Mouse (Mus musculus): ENCODE measurements around the gene Ifitm2. TPM values are rescaled to one million over a fixed set of nuclear protein-coding genes. Genes with fewer than 3 reads are reported as not detected.
A peak's percentile ranks its signal among the peaks of the same experiment; 100 is the strongest.
"Not testable (repeated sequence)": the region's sequence is repeated elsewhere in the genome, so short reads cannot be mapped to it uniquely, and the experiment has no call there.

Gene Ifitm2
- total RNA-seq (2022), result 10 to 100 TPM; 13.8 to 19.4 (median 17.2) TPM

- DNase-seq (ENCODE audit: low spot score in 2 of 2), result peak in 1 of 2 experiments; percentile 28
These were observed at the start of gene Ifitm2, which contains the start of gene Gm45717 for GRCm38 (mm10) chr7:140955758-140956555. TSS of gene Ifitm2 (minus strand) at chr7:140955987. TSS of gene Gm45717 (minus strand) at chr7:140955937.

DNA sequence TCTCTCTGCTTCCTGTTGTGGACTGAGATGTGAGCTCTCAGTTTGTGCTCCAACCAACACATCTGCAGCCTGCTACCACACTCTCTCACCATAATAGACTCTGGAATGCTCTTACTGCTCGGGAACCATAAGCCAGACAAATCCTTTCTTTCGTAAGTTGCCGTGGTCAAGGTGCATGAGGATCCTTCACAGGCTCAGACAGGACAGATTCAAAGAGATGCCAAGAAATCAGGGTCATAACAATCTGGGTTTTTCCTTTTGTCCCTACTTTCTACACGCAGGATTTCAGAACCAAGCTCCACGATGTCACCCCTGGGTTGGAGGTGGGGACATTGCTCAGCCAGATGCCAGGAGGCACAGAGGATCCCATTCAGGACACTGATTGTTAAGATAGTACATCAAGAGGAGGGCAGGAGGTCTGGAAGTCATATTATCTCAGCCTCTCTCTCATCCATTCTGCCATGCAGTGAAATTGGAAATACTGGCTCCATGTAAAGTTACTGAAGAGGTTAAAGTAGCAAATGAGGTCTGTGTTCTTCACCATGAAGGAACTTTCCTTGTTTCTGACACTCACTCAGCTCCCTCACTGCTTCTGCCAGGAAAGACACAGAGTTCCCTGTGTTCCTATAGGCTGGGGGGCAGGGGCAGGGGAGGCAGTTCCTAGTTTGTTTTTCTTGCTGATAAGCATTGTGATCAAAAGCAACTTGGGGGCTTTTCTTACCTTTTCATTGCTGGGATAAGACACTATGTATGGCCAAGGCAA lies 47.6 kb upstream of the Ifitm2 start:
- DNase-seq (ENCODE audit: low spot score in 2 of 2), result no peak

- DNase-seq (ENCODE audit: low spot score in 2 of 2), result no peak
These were observed 45.3 kb upstream of the Ifitm2 start for GRCm38 (mm10) chr7:141000881-141001708.

- no peak for DNase-seq (ENCODE audit: low spot score in 2 of 2)
These were observed 43.3 kb upstream of the Ifitm2 start for GRCm38 (mm10) chr7:140998853-140999700.

GRCm38 (mm10) chr7:140997817-140998216 lies 42.0 kb upstream of the Ifitm2 start:
- DNase-seq (ENCODE audit: low spot score in 2 of 2), result no peak

GRCm38 (mm10) chr7:140991117-140991689 lies 35.4 kb upstream of the Ifitm2 start:
- no peak for DNase-seq (ENCODE audit: low spot score in 2 of 2)

DNA sequence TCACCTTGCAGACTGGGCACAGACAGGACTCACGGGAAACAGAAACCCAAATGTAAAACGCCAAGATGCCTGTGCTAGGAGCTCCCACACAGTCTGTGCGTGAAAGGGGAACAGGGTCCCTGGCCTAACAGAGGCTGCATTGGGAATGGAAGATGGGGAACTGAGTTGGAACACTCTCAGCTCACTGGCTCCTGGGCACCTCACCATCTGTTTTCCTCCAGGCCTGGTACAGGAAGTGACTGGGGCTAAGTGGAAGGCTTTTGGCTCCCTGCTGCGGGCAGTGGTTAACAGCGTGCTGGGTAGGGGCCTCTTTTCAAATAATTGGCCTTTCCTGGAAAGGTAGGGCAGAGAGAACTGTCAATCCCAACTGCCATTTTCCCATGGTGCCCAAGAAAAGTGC lies 34.8 kb upstream of the Ifitm2 start:
- no peak for DNase-seq (ENCODE audit: low spot score in 2 of 2)

- no peak for DNase-seq (ENCODE audit: low spot score in 2 of 2)
These were observed 34.4 kb upstream of the Ifitm2 start for GRCm38 (mm10) chr7:140990185-140990584.

DNA sequence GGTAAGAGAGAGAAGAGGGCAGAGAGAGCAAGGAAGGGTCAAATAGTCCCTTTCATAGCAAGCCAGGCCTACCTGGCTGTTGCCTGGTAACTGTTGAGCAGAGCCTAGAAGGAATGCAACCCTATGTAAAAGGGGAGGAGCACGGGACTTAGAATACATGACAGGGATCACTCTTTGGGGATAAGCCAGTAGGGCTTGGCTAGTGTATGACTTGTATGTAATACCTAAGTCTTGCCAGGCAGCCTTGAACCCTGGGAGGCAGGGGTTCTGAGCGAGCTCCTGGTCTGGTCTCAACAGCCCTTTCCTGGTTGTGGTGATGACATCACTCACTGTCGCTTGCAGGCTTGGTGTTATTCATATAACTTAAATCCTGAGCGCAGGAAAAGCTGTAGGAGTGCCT lies 33.2 kb upstream of the Ifitm2 start:
- DNase-seq (ENCODE audit: low spot score in 2 of 2), result no peak

DNA sequence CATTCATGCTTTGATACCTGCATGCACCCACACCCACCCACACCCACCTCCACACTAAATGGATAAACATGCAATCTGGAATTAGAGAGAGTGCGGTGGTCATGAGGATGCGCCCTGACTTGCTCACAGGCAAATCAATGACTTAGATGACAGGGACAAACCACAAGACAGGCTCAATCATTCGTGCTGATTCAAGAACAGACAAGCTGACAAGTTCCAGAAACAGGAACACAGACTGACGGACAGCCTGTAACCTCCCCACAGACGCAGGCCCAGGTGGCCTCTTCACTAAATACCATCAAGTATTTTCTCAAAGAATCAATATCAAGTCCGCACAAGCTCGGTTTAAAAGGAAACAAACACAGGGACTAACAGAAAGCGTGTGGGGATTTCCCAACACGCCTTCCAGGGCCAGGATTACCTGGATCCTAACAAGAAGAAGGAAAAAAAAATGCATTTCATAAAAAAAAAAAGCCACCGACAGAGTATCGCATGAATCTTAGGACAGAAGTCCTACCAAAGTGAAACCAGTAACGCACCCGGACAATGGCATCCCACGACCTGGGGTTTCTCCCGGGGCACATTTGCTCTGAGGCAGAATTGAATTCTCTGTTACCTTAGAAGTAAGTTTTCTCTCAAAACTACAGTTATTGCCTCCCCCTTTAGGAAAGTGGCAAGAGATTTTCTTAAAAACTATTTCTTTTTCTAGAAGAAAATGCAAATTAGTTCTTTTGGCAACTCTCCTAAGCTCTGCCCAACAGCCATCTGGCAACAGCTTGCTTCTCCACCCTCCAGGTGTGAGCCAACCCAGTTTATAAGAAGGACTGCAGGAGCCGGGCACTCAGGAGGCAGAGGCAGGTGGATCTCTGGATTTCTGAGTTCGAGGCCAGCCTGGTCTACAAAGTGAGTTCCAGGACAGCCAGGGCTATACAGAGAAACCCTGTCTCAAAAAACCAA lies 31.7 kb upstream of the Ifitm2 start:
- DNase-seq (ENCODE audit: low spot score in 2 of 2), result peak; percentile 21 to 24

DNA sequence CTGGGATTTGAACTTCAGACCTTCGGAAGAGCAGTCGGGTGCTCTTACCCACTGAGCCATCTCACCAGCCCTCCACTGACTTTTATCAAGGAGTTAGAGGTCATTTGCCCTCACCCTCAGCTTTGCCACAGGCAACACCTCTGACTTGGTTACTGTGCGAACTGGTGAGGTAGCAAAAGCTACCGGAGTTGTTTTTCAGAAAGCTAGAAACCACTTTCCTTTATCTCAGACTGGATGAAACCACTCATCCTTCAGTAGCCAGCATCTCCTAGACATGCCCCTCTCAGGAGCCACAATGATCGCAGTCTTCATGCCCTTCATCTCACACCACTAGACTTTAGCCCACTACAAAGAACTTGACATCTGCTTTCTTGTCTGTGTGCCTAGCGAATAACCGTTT lies 27.2 kb upstream of the Ifitm2 start:
- no peak for DNase-seq (ENCODE audit: low spot score in 2 of 2)

DNA sequence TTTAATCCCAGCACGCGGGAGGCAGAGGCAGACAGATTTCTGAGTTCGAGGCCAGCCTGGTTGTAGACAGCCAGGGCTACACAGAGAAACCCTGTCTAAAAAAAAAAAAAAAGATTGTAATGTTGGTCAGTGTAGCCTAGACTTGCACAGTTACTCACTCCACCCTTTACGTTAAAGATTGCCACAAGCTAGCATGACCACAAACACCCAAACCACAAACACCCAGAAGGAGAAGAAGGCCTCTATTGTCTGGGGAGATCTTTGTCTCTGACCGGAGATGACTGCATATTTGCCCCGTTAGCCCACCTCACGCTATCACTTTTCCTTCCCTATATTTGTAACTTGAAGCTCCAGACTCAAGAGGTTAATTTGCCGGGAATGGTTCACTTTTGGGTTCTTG lies 25.9 kb upstream of the Ifitm2 start:
- DNase-seq (ENCODE audit: low spot score in 2 of 2), result no peak

- not testable (repeated sequence) for DNase-seq (ENCODE audit: low spot score in 2 of 2)
These were observed 20.9 kb upstream of the Ifitm2 start for GRCm38 (mm10) chr7:140976720-140977119.

DNA sequence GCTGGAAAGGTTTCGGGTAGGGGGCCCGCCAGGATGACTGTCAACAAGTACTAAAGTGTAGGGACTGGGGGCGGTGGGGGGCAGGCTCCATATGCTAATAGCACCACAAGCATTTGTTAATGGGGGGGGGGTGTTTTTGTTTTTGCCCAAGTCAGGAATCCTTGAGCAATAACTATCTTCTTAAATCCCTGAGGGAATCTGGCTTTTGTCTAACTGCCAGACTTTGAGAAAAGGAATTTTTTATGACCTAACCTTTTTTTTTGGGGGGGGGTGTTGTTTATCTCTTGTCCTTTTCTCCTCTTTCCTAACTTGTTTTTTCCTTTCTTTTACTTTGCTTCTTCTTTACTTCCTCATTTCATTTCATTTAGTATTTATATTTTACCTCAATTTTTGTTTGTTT lies 19.7 kb upstream of the Ifitm2 start:
- no peak for DNase-seq (ENCODE audit: low spot score in 2 of 2)

DNA sequence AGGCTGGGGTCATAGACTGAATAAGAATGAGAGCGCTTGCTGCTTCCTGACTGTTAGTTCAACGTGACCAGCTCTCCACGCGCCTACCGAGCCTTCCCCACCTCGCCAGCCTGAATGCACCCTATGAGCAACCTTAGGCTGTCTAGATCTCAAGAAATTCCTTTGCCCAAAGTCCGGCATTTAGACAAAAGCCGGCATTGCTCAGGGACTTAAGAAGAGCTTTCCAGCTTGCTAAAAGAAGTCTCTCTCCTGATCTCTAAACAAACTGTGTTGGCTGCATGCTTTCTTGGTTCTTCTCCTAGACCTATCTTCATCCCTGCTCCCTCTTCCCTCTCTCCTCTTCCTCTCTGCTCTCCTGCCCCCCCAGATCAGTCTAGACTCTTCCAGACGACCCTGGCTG lies 19.2 kb upstream of the Ifitm2 start:
- DNase-seq (ENCODE audit: low spot score in 2 of 2), result no peak

GRCm38 (mm10) chr7:140973396-140974165 lies 17.8 kb upstream of the Ifitm2 start:
- no peak for DNase-seq (ENCODE audit: low spot score in 2 of 2)

- no peak for DNase-seq (ENCODE audit: low spot score in 2 of 2)
These were observed 15.8 kb upstream of the Ifitm2 start for GRCm38 (mm10) chr7:140971479-140972171.

- no peak for DNase-seq (ENCODE audit: low spot score in 2 of 2)
These were observed 15.1 kb upstream of the Ifitm2 start for GRCm38 (mm10) chr7:140970931-140971330.

Data from layer of hippocampus, adult 8-10 months (tissue).